Mouse (Mus musculus) kidney, postnatal 14 days (tissue): ENCODE measurements around the gene Pdlim5.
A peak's percentile ranks its signal among the peaks of the same experiment; 100 is the strongest.
"Not testable (repeated sequence)": the region's sequence is repeated elsewhere in the genome, so short reads cannot be mapped to it uniquely, and the experiment has no call there.

Source experiments
- DNase-seq: peaks from one replicate; pipeline ENCODE4 v3.0.0; 2022; ENCODE audit warnings: mixed read lengths

The Pdlim5 gene

DNA sequence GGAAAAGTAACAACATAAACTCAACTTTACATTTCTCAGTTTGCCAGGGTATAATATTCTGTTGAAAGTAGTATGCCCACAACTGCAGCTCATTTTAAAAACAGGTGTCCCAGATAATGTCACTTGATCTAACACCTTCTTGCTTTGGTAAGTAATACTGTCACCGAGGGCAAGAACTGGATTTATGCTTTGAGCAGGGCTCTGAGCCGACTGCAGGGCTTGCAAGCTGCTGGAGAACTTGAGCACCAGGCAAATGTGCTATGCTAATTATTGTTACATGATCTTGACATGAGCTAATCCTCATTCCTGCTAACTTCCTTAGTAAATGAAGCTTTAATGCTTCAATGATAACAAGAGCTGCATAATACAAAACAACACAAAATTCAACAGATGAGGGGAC, 139.1 kb downstream of the Pdlim5 start:
- no peak for DNase-seq

DNA sequence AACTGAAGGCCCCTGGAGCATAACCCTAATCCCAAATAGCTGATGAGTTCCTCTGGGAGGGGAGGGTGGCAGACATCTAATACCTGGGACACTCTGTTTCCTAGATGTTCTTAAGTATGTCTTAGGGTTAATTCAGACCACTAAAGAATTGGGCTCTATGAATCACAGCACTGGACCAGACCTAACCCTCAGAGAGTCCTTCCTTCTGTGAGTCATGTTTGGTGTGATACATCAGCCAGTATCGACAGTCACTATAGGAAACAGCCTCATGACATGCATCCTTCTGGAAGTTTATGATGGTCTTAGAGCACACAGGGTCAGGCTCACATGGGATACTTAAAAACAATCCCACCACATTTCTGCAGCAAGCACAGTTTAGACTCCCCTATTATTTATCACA, 143.4 kb downstream of the Pdlim5 start:
- DNase-seq, result no peak

DNA sequence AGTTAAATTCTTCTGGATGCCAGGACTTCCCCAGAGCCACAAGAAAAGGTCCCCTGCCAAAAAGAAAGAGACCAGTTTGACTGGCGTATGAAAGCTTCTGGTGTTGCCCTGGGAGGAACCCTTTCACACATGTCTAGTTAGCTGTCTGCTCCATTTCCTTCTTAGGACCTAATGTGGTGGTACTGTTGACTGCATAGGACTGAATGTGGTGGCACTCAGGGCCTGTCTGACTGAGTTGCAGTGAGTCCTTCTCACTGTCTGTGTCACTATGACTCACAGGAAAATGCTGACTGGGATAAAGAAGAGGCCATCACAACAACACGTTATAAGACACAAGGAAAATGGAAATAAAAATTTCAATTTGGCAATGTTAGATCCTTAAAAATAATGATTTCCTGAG, 146.0 kb downstream of the Pdlim5 start:
- DNase-seq, result no peak

DNA sequence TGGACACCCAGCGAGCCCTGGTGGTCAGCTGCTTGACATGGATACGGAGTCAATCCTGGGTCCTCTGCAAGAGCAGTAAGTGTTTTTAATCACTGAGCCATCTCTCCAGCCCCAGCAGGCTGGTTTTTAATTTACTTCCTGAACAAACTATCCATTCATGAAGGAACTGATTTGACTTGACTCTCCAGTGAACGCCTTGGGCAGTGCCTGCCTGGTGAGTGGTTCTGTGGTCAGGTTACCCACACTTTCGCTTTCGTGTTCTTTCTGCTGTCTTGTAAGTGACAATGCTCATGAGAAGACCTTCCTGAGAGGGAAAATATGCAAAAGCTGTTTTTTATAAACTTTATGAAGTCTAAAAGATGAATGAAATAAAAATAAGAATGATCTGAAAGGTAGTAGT, 152.2 kb downstream of the Pdlim5 start:
- no peak for DNase-seq

GRCm38 (mm10) chr3:142239298-142239697, 156.2 kb downstream of the Pdlim5 start:
- DNase-seq, result no peak

GRCm38 (mm10) chr3:142238260-142239046, 157.0 kb downstream of the Pdlim5 start:
- no peak for DNase-seq

- no peak for DNase-seq
Observed at GRCm38 (mm10) chr3:142237621-142238020, 157.9 kb downstream of the Pdlim5 start.

DNA sequence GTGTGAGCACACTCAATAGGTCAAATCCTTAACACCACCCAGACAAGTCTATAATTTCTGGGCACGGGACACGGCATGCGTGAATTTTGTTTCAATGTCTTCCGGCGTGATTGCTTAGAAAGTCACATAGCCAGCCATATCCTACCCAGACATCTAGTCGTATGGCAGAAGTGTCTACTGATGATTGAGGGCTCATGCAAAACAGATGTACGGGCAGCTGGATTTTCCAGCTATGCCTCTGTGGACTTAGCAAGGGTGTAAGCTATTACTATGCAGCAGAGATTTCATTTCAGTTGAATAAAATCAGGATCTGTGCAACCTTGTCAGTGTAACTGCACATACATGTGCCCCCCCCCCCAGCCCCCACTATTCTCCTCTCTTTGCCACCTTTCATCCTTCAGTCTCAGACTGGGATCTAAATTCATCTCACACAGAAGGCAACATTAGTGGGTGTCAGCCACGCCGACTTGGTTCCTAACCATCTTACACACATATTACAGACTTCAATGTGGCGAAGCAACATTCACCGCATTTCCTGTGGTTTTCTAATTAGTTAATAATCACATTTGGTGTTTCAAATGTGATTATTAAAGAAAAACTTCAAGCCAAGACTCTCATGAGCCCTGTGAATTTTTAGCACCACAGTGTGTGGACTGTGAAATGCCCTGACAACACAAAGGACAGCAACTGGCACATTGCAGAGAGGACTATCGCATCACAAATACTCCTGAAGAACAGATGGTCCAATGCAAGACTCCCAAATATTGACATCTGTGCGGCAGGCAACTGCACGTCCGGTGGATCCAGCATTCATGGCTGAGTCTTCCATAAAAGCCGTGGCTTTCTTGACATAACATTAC, 161.7 kb downstream of the Pdlim5 start:
- DNase-seq, result no peak

DNA sequence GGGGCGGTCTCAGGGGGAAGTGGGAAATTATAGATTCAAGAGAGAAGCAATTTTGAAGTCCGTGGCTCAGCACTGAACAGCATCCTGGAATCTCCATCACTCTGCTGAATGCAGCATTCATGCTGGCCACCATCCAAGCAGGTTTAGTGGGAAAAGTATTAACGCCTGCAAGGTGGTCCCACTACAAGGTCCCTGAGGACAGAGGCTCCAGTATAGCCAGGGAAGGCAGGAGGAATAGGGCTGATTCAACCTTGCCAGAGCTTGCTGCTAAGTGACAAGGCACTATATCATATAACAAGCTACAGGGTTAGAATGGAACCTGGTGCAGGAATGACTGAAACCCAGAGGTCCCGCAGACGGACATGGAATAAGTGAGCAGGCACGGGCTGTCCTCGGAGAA, 166.8 kb downstream of the Pdlim5 start:
- DNase-seq, result no peak

GRCm38 (mm10) chr3:142222471-142223103, 172.9 kb downstream of the Pdlim5 start:
- DNase-seq, result no peak

DNA sequence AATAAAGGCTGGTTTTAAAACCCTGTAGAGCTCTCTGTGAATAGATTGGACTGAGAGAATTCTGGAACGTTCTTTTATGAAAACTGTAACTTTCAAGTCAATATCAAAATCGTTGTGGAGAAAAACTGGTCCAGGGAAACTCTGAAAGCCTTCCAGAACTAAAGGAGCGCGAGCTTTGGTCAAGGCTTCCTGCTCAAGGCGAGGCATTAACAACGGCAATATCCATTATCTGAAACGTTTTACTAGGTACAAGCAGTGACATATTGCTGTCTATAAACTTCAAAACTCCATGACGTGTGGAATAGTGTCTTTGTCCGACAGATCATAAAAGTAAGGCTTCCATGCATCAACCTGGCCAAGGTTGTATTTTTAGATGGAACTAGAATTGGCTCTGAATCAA, 175.6 kb downstream of the Pdlim5 start:
- DNase-seq, result no peak

DNA sequence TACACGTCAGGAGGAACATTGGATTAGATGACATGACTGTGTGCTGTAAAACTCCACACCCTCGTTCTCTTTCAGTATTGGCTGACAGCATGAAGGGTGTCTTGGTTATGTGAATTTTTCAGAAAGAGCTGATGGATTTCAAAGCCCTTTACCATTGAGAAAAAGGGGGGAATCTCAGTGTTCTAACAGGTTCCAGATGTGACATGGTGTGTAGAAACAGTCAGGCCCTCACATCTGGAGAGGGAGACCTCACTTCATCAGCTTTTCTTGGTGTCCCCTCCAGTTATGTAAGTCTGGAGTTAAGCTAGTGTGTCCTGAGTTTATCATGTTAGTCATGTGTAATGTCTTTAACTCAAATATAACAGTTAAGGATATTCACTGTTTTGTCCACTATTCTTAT, 182.7 kb downstream of the Pdlim5 start:
- DNase-seq, result no peak

DNA sequence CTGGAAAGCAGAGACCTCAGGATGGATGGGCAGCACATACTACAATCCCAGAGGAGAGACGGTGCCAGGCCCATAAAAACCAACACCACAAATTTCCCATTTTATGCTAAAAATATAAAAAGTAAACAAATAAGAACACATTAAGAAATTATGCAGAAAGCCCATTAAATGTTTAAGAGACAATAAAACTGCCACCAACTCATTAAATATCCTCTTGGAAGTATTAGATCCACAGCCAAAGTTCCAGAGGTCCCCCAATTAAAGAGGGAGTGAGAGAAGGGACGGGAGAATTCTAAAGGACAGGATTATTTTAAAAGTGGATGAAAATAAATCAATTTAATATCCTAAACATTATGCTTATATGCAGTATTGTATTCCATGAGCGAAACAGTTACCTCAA, 183.3 kb downstream of the Pdlim5 start:
- peak; percentile 12 for DNase-seq

GRCm38 (mm10) chr3:142209981-142210380, 185.5 kb downstream of the Pdlim5 start:
- DNase-seq, result no peak

DNA sequence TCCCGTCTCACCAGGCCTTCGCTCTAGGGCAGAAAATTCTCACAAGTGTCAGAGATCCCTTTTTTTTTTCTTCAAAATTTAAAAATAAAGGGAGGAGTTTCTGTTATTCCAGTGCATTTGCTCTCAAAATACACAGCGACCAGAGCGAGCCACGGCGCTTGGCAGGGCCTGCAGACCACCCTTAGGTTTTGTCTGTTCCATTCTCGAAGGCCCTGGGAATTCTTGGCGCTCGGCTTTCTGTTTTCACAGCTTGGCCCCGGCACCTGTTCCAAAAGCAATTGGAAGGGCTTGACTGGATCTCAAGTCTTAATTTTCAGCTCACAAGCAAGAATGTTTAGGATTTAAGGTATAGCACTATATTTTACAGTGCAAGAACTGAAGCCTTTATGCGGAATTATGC, 186.4 kb downstream of the Pdlim5 start:
- no peak for DNase-seq

GRCm38 (mm10) chr3:142207488-142207887, 188.0 kb downstream of the Pdlim5 start:
- no peak for DNase-seq

GRCm38 (mm10) chr3:142206316-142206715, 189.2 kb downstream of the Pdlim5 start:
- no peak for DNase-seq

- no peak for DNase-seq
Observed at GRCm38 (mm10) chr3:142196142-142196541, 199.4 kb downstream of the Pdlim5 start.

DNA sequence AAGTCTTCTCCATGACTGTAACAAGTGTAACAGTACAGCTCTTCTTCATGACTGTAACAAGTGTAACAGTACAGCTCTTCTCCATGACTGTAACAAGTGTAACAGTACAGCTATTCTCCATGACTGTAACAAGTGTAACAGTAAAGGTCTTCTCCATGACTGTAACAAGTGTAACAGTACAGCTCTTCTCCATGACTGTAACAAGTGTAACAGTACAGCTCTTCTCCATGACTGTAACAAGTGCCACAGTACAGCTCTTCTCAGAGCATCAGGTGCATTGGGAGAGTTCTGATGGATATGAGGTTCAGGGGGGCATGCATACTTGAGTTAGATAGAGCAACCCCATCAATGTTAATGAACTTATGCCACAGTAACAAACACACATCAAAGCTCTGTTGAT, 203.9 kb downstream of the Pdlim5 start:
- not testable (repeated sequence) for DNase-seq
